Mouse (Mus musculus): ENCODE data around the gene Erc2. TPM values are rescaled to one million over a fixed set of nuclear protein-coding genes. Genes with fewer than 3 reads are reported as not detected.
A peak's percentile ranks its signal among the peaks of the same experiment; 100 is the strongest.

Gene Erc2
- polyA plus RNA-seq, 1 experiment from 2014 or later, result 12.7 TPM

GRCm38 (mm10) chr14:27775367-27775766, 153.1 kb downstream of the Erc2 start:
- DNase-seq (ENCODE audit: low spot score) (no peak), ATAC-seq (replicated peaks; ENCODE audit: low FRiP score) (no peak)
- H3K27ac ChIP-seq (ENCODE audit: low read depth, low read length), result no peak overlapping the region
- no peaks in the 10 kb centered on the region for H3K4me1 ChIP-seq (replicated peaks; ENCODE audit: control insufficient read depth, insufficient read depth, low read length)
- H3K9me3 ChIP-seq (ENCODE audit: control insufficient read depth, low read length), result no peaks in the 10 kb centered on the region
- no peaks in the 10 kb centered on the region for H3K27me3 ChIP-seq (ENCODE audit: control insufficient read depth, insufficient read depth, low read length)
- 44% methylated on average over 5 of the region's 5 CpGs for WGBS
- H3K4me3 ChIP-seq (ENCODE audit: low read depth, low read length), result no peak overlapping the region
- no peak overlapping the region for H3K9ac ChIP-seq (ENCODE audit: low read length)
- no peaks in the 10 kb centered on the region for H3K36me3 ChIP-seq (ENCODE audit: control insufficient read depth, insufficient read depth, low read length)
- no peak overlapping the region for H3K4me2 ChIP-seq (ENCODE audit: low read depth, low read length, severe bottlenecking)

DNA sequence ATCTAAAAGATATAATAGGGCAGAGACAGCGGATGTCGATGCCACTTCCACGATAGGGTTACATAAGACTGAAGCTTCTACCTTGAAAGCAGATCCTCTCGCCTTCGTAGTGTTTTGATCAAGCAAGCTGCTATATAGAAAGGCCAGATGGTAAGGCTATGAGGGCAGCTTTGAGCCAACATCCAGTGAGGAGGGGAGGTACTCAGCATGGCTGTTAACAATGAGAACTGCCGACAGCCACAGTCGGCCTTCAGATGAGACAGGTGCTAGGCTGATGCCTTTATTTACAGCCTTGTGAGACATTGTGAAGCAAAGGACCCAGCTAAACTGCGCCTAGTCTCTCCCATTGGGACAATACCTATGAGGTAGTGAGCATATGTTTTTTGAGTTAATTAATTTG, 156.3 kb downstream of the Erc2 start:
- Histone ChIP-seq H3K4me3 (ENCODE audit: low read depth, low read length) (no peak overlapping the region), H3K27ac (ENCODE audit: low read depth, low read length) (no peak overlapping the region), H3K9me3 (ENCODE audit: control insufficient read depth, low read length) (no peaks in the 10 kb centered on the region), H3K4me2 (ENCODE audit: low read depth, low read length, severe bottlenecking) (no peak overlapping the region), H3K36me3 (ENCODE audit: control insufficient read depth, insufficient read depth, low read length) (no peaks in the 10 kb centered on the region), H3K4me1 (replicated peaks; ENCODE audit: control insufficient read depth, insufficient read depth, low read length) (no peaks in the 10 kb centered on the region), H3K9ac (ENCODE audit: low read length) (no peak overlapping the region), H3K27me3 (ENCODE audit: control insufficient read depth, insufficient read depth, low read length) (no peaks in the 10 kb centered on the region)
- ATAC-seq (replicated peaks; ENCODE audit: low FRiP score) (no peak), DNase-seq (ENCODE audit: low spot score) (no peak)
- 72% methylated on average over 8 of the region's 8 CpGs for WGBS

GRCm38 (mm10) chr14:27778982-27779701, 156.9 kb downstream of the Erc2 start:
- no peak overlapping the region for H3K9ac ChIP-seq (ENCODE audit: low read length)
- 83% methylated on average over 2 of the region's 2 CpGs for WGBS

GRCm38 (mm10) chr14:27781221-27781620, 159.0 kb downstream of the Erc2 start:
- no peak overlapping the region for H3K27ac ChIP-seq (ENCODE audit: low read depth, low read length)
- ATAC-seq (replicated peaks; ENCODE audit: low FRiP score) (no peak), DNase-seq (ENCODE audit: low spot score) (no peak)
- H3K27me3 ChIP-seq (ENCODE audit: control insufficient read depth, insufficient read depth, low read length), result no peaks in the 10 kb centered on the region
- H3K9ac ChIP-seq (ENCODE audit: low read length), result no peak overlapping the region
- H3K4me1 ChIP-seq (replicated peaks; ENCODE audit: control insufficient read depth, insufficient read depth, low read length), result no peaks in the 10 kb centered on the region
- WGBS, result 28% methylated on average over 1 of the region's 1 CpGs
- H3K4me2 ChIP-seq (ENCODE audit: low read depth, low read length, severe bottlenecking), result no peak overlapping the region
- H3K9me3 ChIP-seq (ENCODE audit: control insufficient read depth, low read length), result no peaks in the 10 kb centered on the region
- no peak overlapping the region for H3K4me3 ChIP-seq (ENCODE audit: low read depth, low read length)
- H3K36me3 ChIP-seq (ENCODE audit: control insufficient read depth, insufficient read depth, low read length), result no peaks in the 10 kb centered on the region

More at GRCm38 (mm10) chr14:27778982-27779701, 156.9 kb downstream of the Erc2 start:
- Histone ChIP-seq H3K27me3 (ENCODE audit: control insufficient read depth, insufficient read depth, low read length) (no peaks in the 10 kb centered on the region), H3K36me3 (ENCODE audit: control insufficient read depth, insufficient read depth, low read length) (no peaks in the 10 kb centered on the region), H3K4me3 (ENCODE audit: low read depth, low read length) (no peak overlapping the region), H3K4me2 (ENCODE audit: low read depth, low read length, severe bottlenecking) (no peak overlapping the region), H3K27ac (ENCODE audit: low read depth, low read length) (0 out of 2 replicates have a peak overlapping the region, but pooled peaks have one; percentile 25), H3K4me1 (replicated peaks; ENCODE audit: control insufficient read depth, insufficient read depth, low read length) (no peaks in the 10 kb centered on the region), H3K9me3 (ENCODE audit: control insufficient read depth, low read length) (no peaks in the 10 kb centered on the region)
- no peak for ATAC-seq (replicated peaks; ENCODE audit: low FRiP score)
- no peak for DNase-seq (ENCODE audit: low spot score)

DNA sequence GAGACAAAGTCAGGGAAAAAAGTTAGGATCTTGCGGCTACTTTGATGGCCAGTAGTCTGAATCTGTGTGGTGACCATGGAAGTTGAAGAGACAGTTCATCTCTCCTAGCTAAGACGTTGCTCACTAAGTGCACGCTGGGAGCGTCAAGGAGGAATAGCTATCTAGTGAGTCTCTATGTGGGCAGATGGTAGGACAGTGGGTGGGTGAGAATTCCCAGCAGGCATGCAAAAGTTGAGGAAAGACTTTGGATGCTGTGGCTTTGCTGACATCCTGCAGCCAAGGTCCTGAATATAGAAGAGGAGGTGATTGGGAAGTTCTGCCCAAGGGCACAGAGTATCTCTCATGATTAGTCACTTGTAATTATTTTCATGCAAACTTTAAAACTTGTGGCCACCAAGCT, 162.6 kb downstream of the Erc2 start:
- H3K27me3 ChIP-seq (ENCODE audit: control insufficient read depth, insufficient read depth, low read length), result no peaks in the 10 kb centered on the region
- 94% methylated on average over 4 of the region's 4 CpGs for WGBS
- H3K4me1 ChIP-seq (replicated peaks; ENCODE audit: control insufficient read depth, insufficient read depth, low read length), result no peaks in the 10 kb centered on the region
- H3K4me3 ChIP-seq (ENCODE audit: low read depth, low read length), result no peak overlapping the region
- no peak for DNase-seq (ENCODE audit: low spot score)
- no peaks in the 10 kb centered on the region for H3K36me3 ChIP-seq (ENCODE audit: control insufficient read depth, insufficient read depth, low read length)
- no peak overlapping the region for H3K27ac ChIP-seq (ENCODE audit: low read depth, low read length)
- ATAC-seq (replicated peaks; ENCODE audit: low FRiP score), result no peak
- no peak overlapping the region for H3K4me2 ChIP-seq (ENCODE audit: low read depth, low read length, severe bottlenecking)
- H3K9me3 ChIP-seq (ENCODE audit: control insufficient read depth, low read length), result no peaks in the 10 kb centered on the region
- H3K9ac ChIP-seq (ENCODE audit: low read length), result no peak overlapping the region

- no peak for DNase-seq (ENCODE audit: low spot score)
- no peaks in the 10 kb centered on the region for H3K27me3 ChIP-seq (ENCODE audit: control insufficient read depth, insufficient read depth, low read length)
- H3K9me3 ChIP-seq (ENCODE audit: control insufficient read depth, low read length), result no peaks in the 10 kb centered on the region
- no peak overlapping the region for H3K9ac ChIP-seq (ENCODE audit: low read length)
- ATAC-seq (replicated peaks; ENCODE audit: low FRiP score), result no peak
- no peak overlapping the region for H3K4me3 ChIP-seq (ENCODE audit: low read depth, low read length)
- WGBS, result 97% methylated on average over 2 of the region's 2 CpGs
- no peaks in the 10 kb centered on the region for H3K4me1 ChIP-seq (replicated peaks; ENCODE audit: control insufficient read depth, insufficient read depth, low read length)
- H3K36me3 ChIP-seq (ENCODE audit: control insufficient read depth, insufficient read depth, low read length), result no peaks in the 10 kb centered on the region
- H3K4me2 ChIP-seq (ENCODE audit: low read depth, low read length, severe bottlenecking), result no peak overlapping the region
- no peak overlapping the region for H3K27ac ChIP-seq (ENCODE audit: low read depth, low read length)
Observed at GRCm38 (mm10) chr14:27785562-27785961, 163.3 kb downstream of the Erc2 start.

DNA sequence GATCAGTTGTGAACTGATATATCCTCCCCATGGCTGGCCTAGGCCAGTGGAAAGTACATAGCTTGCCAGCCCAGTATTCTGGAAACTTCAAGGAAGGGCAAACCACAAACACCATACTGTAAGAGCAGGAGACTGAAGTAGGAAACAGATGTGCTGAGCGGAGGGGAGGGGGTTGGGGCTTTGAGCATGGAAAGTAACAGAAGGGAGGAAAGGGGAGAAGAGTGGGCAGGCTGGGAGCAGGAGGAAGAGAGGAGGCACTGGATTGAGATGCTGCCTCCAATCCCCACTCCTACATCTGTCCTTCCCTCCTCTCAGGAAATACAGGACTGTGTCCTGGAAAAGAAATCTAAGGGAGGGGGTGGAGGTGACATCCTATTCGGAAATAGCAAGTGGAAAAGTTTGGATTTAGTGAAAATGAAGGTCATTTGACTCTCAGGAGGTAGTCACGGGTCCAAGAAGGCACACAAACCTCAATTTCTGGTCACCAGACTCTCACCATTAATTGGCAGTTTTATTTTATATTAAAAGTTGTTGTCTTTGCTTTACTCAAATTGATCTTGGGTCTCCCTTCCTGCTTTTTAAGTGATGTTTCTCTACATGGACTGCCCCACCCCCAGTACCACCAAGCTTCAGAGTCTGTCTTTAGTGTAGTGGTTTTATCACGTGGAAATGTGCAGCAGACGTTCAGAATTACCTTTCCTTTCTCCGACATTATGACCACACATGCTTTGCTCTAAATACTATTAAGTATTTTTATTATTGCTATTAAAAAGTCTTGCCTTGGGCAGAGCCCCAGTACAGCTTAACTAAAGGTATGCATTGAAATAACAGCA, 167.1 kb downstream of the Erc2 start:
- H3K4me3 ChIP-seq (ENCODE audit: low read depth, low read length), result no peak overlapping the region
- no peak overlapping the region for H3K27ac ChIP-seq (ENCODE audit: low read depth, low read length)
- H3K4me1 ChIP-seq (replicated peaks; ENCODE audit: control insufficient read depth, insufficient read depth, low read length), result no peaks in the 10 kb centered on the region
- H3K9me3 ChIP-seq (ENCODE audit: control insufficient read depth, low read length), result no peaks in the 10 kb centered on the region
- no peaks in the 10 kb centered on the region for H3K36me3 ChIP-seq (ENCODE audit: control insufficient read depth, insufficient read depth, low read length)
- no peaks in the 10 kb centered on the region for H3K27me3 ChIP-seq (ENCODE audit: control insufficient read depth, insufficient read depth, low read length)
- H3K9ac ChIP-seq (ENCODE audit: low read length), result no peak overlapping the region
- 78% methylated on average over 6 of the region's 6 CpGs for WGBS
- ATAC-seq (replicated peaks; ENCODE audit: low FRiP score), result no peak
- no peak overlapping the region for H3K4me2 ChIP-seq (ENCODE audit: low read depth, low read length, severe bottlenecking)
- DNase-seq (ENCODE audit: low spot score), result no peak

DNA sequence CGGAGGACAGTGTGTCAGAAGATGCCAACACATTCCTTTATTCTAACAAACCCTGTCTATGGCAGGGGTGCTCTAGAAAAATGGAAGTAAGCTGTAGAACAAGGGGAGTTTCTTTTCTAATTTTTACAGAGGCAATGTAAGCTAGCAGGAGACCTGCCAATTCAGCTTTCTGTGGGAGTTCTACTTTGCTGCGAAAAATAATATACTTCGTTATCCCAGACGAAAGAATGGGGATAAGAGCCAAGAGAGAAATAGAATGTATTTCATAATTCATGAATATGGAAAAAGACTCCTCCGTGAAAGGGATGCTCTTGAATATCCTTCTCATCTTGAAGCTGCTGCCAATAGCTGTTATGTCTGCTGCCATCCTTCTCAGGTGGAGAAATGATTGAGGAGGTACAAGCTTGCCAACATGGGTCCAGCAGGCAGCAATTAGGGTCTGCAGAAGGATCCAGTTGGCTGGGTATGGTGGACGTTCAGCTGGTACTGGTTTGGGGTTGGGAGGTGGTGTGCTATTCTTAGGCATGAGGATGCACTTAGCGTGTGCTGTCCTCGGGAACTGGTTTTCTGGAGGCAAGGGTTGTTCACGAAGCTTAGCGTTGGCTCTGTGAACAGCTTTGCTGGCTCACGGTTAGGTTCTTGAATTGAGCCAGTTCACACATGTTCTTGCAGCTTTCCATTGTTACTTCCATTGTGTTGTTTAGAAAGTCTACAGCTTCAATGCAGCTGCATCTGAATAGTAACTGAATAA, 176.1 kb downstream of the Erc2 start:
- Histone ChIP-seq H3K9me3 (ENCODE audit: control insufficient read depth, low read length) (no peaks in the 10 kb centered on the region; the same call in 1 of the 2 replicates), H3K9ac (ENCODE audit: low read length) (no peak overlapping the region), H3K27me3 (ENCODE audit: control insufficient read depth, insufficient read depth, low read length) (no peaks in the 10 kb centered on the region), H3K4me2 (ENCODE audit: low read depth, low read length, severe bottlenecking) (no peak overlapping the region), H3K36me3 (ENCODE audit: control insufficient read depth, insufficient read depth, low read length) (no peaks in the 10 kb centered on the region), H3K4me1 (replicated peaks; ENCODE audit: control insufficient read depth, insufficient read depth, low read length) (no peaks in the 10 kb centered on the region), H3K4me3 (ENCODE audit: low read depth, low read length) (no peak overlapping the region), H3K27ac (ENCODE audit: low read depth, low read length) (no peak overlapping the region)
- no peak for ATAC-seq (replicated peaks; ENCODE audit: low FRiP score)
- 78% methylated on average over 11 of the region's 11 CpGs for WGBS
- no peak for DNase-seq (ENCODE audit: low spot score)
